Mouse (Mus musculus) kidney, adult 2 months (tissue): ENCODE measurements around the gene Hap1.

ENCODE experiments used
- CTCF ChIP-seq: fragments of 200-500 bp; conservative IDR thresholded peaks from 2 replicates; pipeline ENCODE4 v1.5.1; 2011; ENCODE audit warnings: low read depth, mild to moderate bottlenecking, control low read depth, low read length, moderate library complexity, mixed read lengths; ENCODE audit not compliant: insufficient read depth, insufficient read length
- POLR2A ChIP-seq: fragments of 200-500 bp; IDR thresholded peaks from one replicate; pipeline ENCODE4 v1.6.1; 2011; ENCODE audit warnings: low read depth, low read length, control low read depth

DNA sequence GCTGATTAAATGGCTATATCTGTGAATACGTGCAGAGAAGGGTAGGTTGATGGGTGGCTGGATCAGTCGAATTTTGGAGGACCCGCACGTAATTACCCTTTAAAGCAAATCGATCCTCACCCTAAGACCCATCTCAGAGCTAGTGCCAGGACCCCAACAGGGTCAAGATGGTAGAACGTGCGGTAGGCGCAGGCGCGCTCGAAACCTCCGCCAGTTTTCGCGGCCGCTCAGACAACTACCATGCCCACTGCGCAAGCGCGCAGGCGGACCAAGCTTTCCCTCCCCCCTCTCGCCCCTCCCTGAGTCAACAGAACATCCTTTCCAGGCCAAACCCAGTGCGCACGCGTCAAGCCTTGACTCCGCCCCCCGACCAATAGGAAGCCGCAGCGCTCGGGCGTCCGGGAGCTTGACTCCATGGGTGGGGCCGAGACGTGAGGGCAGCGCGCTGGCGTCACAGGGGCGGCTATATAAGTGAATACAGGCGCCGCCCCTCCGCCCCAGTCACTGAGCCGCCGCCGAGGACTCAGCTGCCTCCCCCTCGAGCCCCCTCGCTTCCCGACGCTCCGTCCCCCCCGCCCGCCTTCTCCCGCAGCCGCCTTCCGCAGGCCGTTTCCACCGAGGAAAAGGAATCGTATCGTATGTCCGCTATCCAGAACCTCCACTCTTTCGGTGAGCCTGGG lies 36.3 kb downstream of the Hap1 start, which contains the start of gene Eif1:
- TF ChIP-seq CTCF (no peak), POLR2A (peak; percentile 44)
